Mouse (Mus musculus) G1E (cell line): ENCODE measurements around the gene Il17rd. TPM values are rescaled to one million over a fixed set of nuclear protein-coding genes. Genes with fewer than 3 reads are reported as not detected.

Experiments
- ATAC-seq: 2 replicates; pipeline ENCODE4 v1.8.0; 2016; ENCODE audit warnings: mild to moderate bottlenecking; ENCODE audit not compliant: insufficient number of reproducible peaks, poor library complexity, low FRiP score, severe bottlenecking; ENCODE audit errors: extremely low read depth
- DNase-seq: peaks from one replicate; pipeline ENCODE4 v3.0.0; 2012; ENCODE audit warnings: low spot score
- H3K27me3 ChIP-seq: 2 replicates; pipeline ENCODE4 v1.6.1; 2012; ENCODE audit warnings: mild to moderate bottlenecking, low read length, inconsistent platforms; ENCODE audit not compliant: insufficient read depth
- H3K36me3 ChIP-seq: replicated peaks from 2 replicates; pipeline ENCODE3; 2012; ENCODE audit warnings: mild to moderate bottlenecking, inconsistent platforms
- H3K4me1 ChIP-seq: 2 replicates; pipeline ENCODE4 v1.6.1; 2012; ENCODE audit warnings: low read depth, low read length, inconsistent platforms, mixed read lengths; ENCODE audit not compliant: insufficient read depth
- H3K4me3 ChIP-seq: 2 replicates; pipeline ENCODE4 v1.5.1; 2012; ENCODE audit warnings: low read depth, mild to moderate bottlenecking, inconsistent platforms, low read length, moderate library complexity, mixed read lengths
- H3K9me3 ChIP-seq: replicated peaks from 2 replicates; pipeline ENCODE4 v1.6.1; 2012; ENCODE audit warnings: inconsistent platforms
- CTCF ChIP-seq: IDR thresholded peaks from 2 replicates; pipeline ENCODE4 v1.5.1; 2012; ENCODE audit warnings: low read depth, low read length, inconsistent platforms, mixed read lengths
- GATA1 ChIP-seq: IDR thresholded peaks from 2 replicates; pipeline ENCODE4 v1.6.1; 2012; ENCODE audit warnings: borderline replicate concordance, low read length, inconsistent platforms, mixed read lengths
- GATA2 ChIP-seq: IDR thresholded peaks from 2 replicates; pipeline ENCODE4 v1.6.1; 2012; ENCODE audit warnings: low read depth, low read length, inconsistent platforms, borderline replicate concordance
- POLR2AphosphoS5 ChIP-seq: IDR thresholded peaks from 2 replicates; pipeline ENCODE4 v1.6.1; 2012; ENCODE audit warnings: low read depth, low read length, inconsistent platforms; ENCODE audit not compliant: insufficient replicate concordance
- TAL1 ChIP-seq: conservative IDR thresholded peaks from 2 replicates; pipeline ENCODE4 v1.6.1; 2012; ENCODE audit warnings: low read depth, low read length, inconsistent platforms, mixed read lengths
- polyA plus RNA-seq: library from polyadenylated mRNA; stranded (reverse); fragments of >175 nt; gene quantifications from 2 replicates; pipeline ENCODE4 v1.2.3, GENCODE M21; 2012
- total RNA-seq, 2 experiments: library from RNA; stranded (forward) in 1 of 2; stranded (reverse) in 1 of 2; fragments of 200-1000 nt in 1 of 2; fragments of >200 nt in 1 of 2; fragmentation: Nextera tagmentation in 1 of 2; gene quantifications; 2 replicates each; pipeline ENCODE4 v1.2.3; 2014 to 2017

Il17rd gene
- total and polyA plus RNA-seq, 3 experiments: 0.11 TPM; not detected in 2

DNA sequence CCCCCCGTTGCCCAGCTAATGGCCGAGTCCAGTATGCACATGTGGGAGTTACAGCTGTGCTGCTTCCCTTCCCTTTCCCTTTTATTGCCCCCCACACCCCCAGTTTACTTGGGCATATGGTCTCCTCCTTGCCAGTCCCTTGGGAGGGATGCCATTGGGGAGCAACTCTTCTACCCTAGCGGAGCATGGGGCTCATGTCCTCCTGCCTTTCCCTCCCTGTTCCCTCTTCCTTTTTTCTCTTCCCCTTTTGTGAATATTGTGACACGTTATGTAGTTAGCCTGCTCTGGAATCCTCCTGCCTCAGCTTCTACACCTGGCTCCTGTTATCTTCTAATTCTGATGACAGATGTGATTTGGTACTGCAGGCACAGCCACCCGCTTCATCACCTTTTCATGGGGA, 103.9 kb downstream of the Il17rd start:
- TF ChIP-seq GATA1 (no peak), POLR2AphosphoS5 (no peak), TAL1 (no peak), GATA2 (no peak), CTCF (no peak)
- Histone ChIP-seq H3K4me1 (no peaks in the 10 kb centered on the region), H3K27me3 (no peaks in the 10 kb centered on the region), H3K9me3 (no peaks in the 10 kb centered on the region), H3K4me3 (no peak overlapping the region), H3K36me3 (no peaks in the 10 kb centered on the region)
- DNase-seq: no peak
- ATAC-seq: no peak

DNA sequence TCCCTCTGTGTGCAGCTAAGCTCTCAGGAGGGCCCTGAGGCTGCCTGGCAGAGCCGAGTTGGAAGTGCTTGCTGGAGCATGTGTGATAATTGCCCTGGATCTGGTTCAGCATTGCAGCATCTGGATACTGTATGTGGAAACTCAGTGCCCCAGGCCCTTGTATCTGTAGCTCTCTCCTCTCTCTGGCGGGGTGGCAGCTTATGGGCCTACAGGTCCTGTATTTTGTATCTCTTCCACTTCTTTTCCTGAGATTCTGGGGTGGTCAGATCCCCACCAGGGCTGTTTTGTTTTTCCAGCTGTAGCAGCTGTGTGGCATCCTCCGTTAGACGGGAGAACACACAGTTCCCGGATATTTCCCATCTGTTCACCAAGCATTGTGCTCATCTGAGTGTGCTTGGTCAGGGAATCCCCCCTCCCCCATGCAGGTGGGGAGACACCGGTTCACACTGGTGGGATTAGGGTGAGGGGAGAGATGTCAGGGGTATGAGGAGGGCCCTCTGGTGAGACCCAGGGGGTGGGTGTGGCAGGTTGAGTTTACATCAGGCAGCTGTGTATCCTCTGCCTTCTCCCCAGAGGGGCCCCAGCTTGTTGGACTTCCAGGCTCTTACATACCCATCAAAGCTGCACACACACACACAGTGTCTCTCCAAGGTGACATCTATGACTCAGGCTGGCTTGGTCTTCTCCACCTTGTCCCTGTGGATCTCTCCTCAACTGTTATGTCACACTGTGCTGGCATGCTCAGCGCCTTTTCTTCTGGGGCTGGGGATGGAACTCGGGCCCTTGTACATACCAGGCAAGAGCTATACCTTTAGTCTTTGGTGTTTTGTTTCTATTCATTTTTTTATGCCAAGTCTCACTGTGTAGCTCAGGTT, 106.7 kb downstream of the Il17rd start:
- no peaks in the 10 kb centered on the region for H3K27me3 ChIP-seq
- no peaks in the 10 kb centered on the region for H3K9me3 ChIP-seq
- no peak overlapping the region for H3K4me3 ChIP-seq
- H3K4me1 ChIP-seq: no peaks in the 10 kb centered on the region
- no peaks in the 10 kb centered on the region for H3K36me3 ChIP-seq
- ATAC-seq (no peak), DNase-seq (no peak)
- TF ChIP-seq CTCF: no peak
- TF ChIP-seq GATA2: no peak
- no peak for TF ChIP-seq GATA1
- TF ChIP-seq TAL1: no peak
- TF ChIP-seq POLR2AphosphoS5: no peak

DNA sequence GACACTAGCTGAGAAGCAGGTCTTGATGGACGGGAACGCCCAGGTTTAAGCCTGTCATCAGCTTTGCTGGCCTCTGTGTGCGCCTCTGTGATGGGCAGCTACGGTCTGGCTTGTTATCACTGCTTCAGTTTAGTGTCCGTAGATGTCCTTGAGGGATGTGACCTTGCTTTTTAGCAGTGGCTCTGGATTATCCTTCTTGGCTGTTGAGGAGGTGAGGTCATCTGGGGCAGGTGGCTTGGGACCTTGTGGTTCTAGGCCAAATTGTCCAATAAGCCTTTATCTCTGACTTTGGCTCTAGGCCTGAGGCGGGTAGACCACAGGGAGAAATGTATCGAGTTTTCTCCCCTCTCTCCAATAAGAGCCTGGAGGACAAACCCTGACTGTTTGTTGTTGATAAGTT, 109.0 kb downstream of the Il17rd start:
- ATAC-seq (no peak), DNase-seq (no peak)
- TF ChIP-seq GATA2 (no peak), GATA1 (no peak), POLR2AphosphoS5 (no peak), CTCF (no peak), TAL1 (no peak)
- no peaks in the 10 kb centered on the region for H3K36me3 ChIP-seq
- H3K27me3 ChIP-seq: no peaks in the 10 kb centered on the region
- H3K4me3 ChIP-seq: no peak overlapping the region
- no peaks in the 10 kb centered on the region for H3K4me1 ChIP-seq
- H3K9me3 ChIP-seq: no peaks in the 10 kb centered on the region

DNA sequence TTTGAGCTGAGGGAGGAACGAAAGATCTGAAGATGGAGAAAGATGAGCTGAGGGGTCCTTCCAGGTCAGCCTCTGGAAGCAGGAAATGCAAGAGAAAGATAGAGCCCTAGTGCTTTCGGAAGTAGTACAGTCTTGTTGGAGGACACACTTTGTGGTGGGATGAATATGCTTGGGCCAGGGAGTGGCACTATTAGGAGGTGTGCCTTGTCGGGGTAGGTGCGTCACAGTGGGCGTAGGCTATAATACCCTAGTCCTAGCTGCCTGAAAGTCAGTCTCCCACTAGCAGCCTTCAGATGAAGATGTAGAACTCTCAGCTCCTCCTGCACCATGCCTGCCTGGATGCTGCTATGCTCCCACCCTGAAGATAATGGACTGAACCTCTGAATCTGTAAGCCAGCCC, 110.7 kb downstream of the Il17rd start:
- no peak for ATAC-seq
- Histone ChIP-seq H3K4me1 (no peaks in the 10 kb centered on the region), H3K27me3 (no peaks in the 10 kb centered on the region), H3K9me3 (no peaks in the 10 kb centered on the region), H3K36me3 (no peaks in the 10 kb centered on the region), H3K4me3 (no peak overlapping the region)
- DNase-seq: no peak
- no peak for TF ChIP-seq GATA1
- no peak for TF ChIP-seq POLR2AphosphoS5
- no peak for TF ChIP-seq GATA2
- no peak for TF ChIP-seq CTCF
- TF ChIP-seq TAL1: no peak

DNA sequence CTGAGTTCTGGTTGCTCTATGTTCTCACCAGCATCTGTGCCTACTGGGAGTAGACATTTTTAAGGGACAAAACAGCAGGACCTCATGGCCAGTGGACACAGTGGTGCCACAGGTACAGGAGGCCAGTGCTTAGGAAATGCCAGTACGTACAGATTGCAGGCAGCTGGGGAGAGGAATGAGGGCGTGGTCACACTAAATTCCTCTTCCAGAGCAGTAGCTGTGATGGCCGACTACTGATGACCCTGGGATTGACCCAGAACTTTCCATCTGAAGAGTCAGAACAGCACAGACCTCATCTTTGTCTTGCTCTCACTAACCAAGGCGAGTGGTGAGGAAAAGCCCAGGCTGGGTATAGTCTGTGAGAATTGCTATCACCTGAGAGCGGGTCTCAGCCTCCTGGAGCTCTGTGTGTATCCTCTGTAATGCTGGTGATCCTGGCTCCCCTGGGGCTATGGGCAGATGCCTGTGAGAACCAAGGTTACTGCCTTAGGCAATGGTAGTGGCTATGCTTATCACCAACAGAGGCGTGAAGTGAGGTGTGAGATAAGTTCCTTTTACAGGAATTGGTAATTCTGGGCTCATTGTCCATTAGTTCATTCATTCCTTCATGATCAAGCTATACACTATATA, 111.4 kb downstream of the Il17rd start:
- no peak for DNase-seq
- ATAC-seq: no peak
- H3K4me1 ChIP-seq: no peaks in the 10 kb centered on the region
- TF ChIP-seq GATA2: no peak
- TF ChIP-seq GATA1: no peak
- no peak for TF ChIP-seq POLR2AphosphoS5
- TF ChIP-seq CTCF: no peak
- TF ChIP-seq TAL1: no peak
- H3K36me3 ChIP-seq: no peaks in the 10 kb centered on the region
- H3K9me3 ChIP-seq: no peaks in the 10 kb centered on the region
- no peaks in the 10 kb centered on the region for H3K27me3 ChIP-seq
- H3K4me3 ChIP-seq: no peak overlapping the region

DNA sequence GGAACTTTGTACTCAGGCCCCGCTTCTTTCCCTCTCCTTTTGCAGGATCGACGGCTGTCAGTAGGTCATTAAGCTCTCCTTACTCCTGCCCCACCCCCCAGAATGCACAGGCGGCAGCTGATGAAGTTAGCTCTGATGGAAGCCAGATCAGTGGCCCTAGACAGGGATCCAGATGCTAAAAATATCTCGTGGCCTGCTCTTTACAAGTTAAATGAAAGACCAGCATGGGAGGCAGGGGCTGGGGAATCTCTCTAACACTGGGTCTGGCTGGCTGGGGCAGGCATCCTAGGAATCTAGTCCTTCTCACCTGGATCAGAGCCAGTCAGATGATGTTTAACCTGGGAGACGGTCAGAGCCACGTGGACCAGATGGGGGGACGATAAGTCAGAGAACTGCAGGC, 112.7 kb downstream of the Il17rd start:
- H3K27me3 ChIP-seq: no peaks in the 10 kb centered on the region
- no peak overlapping the region for H3K4me3 ChIP-seq
- no peaks in the 10 kb centered on the region for H3K9me3 ChIP-seq
- ATAC-seq (no peak), DNase-seq (no peak)
- no peaks in the 10 kb centered on the region for H3K36me3 ChIP-seq
- TF ChIP-seq POLR2AphosphoS5: no peak
- no peak for TF ChIP-seq GATA2
- TF ChIP-seq CTCF: no peak
- TF ChIP-seq TAL1: no peak
- no peak for TF ChIP-seq GATA1
- no peaks in the 10 kb centered on the region for H3K4me1 ChIP-seq
